Mouse (Mus musculus) olfactory bulb, adult 2 months (tissue): ENCODE results near the gene Gm43720. TPM values are rescaled to one million over a fixed set of nuclear protein-coding genes. Genes with fewer than 3 reads are reported as not detected.

ENCODE experiments used
- H3K27ac ChIP-seq: fragments of 200-500 bp; 2 replicates; pipeline ENCODE4 v1.5.1; 2012; ENCODE audit warnings: low read depth, low read length; ENCODE audit not compliant: insufficient read depth
- H3K4me1 ChIP-seq: fragments of 200-500 bp; 2 replicates; pipeline ENCODE4 v1.6.1; 2012; ENCODE audit warnings: low read length; ENCODE audit not compliant: control insufficient read depth, insufficient read depth
- H3K4me3 ChIP-seq: fragments of 200-500 bp; 2 replicates; pipeline ENCODE4 v1.5.1; 2012; ENCODE audit warnings: mild to moderate bottlenecking, low read depth, low read length, moderate library complexity; ENCODE audit not compliant: insufficient read depth
- CTCF ChIP-seq: fragments of 200-500 bp; IDR thresholded peaks from 2 replicates; pipeline ENCODE4 v1.5.1; 2012; ENCODE audit warnings: low read depth, mild to moderate bottlenecking, low read length, moderate library complexity; ENCODE audit not compliant: insufficient read depth
- POLR2A ChIP-seq: fragments of 200-500 bp; IDR thresholded peaks from 2 replicates; pipeline ENCODE4 v1.6.1; 2012; ENCODE audit warnings: mild to moderate bottlenecking, low read depth, low read length, moderate library complexity; ENCODE audit not compliant: insufficient read depth
- WGBS: fragments of 180-500 bp; shearing (Covaris S2); methylation state at CpG from one replicate; pipeline ENCODE4 v1.1.7; 2018; 5-methylcytosine and 5-hydroxymethylcytosine counted together
- polyA plus RNA-seq: library from polyadenylated mRNA; stranded (reverse); fragments of >200 nt; gene quantifications from 2 replicates; pipeline ENCODE4 v1.2.4, GENCODE M21; 2012; ENCODE audit warnings: low replicate concordance; ENCODE audit not compliant: missing spikeins, insufficient read depth, insufficient read length

Gene Gm43720
- not detected in 2 replicates for polyA plus RNA-seq

DNA sequence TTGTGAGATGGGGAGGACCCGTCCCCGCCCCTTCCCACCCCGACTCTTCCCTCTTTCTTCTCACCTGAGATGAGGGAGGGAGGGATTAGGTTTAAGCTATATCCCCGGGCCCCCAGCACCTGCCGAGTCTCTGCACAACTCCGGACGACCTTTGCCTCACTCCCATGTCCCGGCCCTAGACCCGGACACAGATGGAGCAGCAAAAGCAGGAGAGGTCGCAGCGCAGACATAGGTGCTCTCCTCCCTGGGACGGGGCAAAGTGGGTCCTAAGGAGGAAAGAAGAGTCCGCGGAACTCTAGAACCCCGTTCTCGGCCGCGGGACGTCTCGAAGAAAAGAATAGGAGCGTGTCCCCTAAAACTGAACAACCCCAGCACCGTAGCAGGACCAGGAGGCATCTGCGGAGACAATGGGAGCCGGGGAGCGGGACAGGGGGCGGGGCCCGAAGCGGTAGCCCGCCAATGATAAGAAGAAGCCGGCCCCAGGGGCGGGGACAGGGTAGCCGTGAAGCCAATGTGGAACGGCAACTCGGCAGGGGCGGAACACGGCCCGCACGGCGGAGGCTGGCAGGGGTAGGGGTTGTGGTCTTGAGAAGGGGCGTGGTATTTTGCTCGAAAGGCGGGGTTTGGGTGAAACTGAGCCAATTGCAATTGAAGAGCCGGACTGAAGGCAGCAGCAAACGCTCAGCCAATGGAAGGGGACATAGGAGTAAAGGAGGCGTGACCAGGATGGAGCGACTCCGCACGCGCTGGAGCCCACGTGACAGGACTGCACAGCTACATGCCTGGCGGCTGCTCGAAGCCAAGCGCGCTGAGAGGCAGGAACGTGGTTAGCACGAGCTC, at the start of gene Gm43720, which contains the start of the genes Gpc2 and Stag3:
TSS of gene Gm43720 (minus strand) at position 374 of the 840 bp plus-strand sequence.
TSS of gene Gpc2 (minus strand) at position 421 of the 840 bp plus-strand sequence.
TSS of gene Stag3 (plus strand) at position 656 of the 840 bp plus-strand sequence.
- WGBS, result under 1% methylated on average over 56 of the region's 56 CpGs
- TF ChIP-seq POLR2A, result no peak
- no peak for TF ChIP-seq CTCF
- Histone ChIP-seq H3K4me1 (peaks cover 16% of the 10 kb centered on the region), H3K27ac (no peak within 1 kb of the TSS), H3K4me3 (peak within 1 kb of the TSS; percentile 48)

- H3K4me1 ChIP-seq, result no peaks in the 10 kb centered on the region
- no peak overlapping the region for H3K4me3 ChIP-seq
- no peak overlapping the region for H3K27ac ChIP-seq
- TF ChIP-seq CTCF (no peak), POLR2A (no peak)
- WGBS, result 93% methylated on average over 3 of the region's 3 CpGs
Measured at GRCm38 (mm10) chr5:138312795-138313194, 33.0 kb upstream of the Gm43720 start.

GRCm38 (mm10) chr5:138299613-138300012, 19.9 kb upstream of the Gm43720 start:
- Histone ChIP-seq H3K27ac (no peak overlapping the region), H3K4me1 (no peaks in the 10 kb centered on the region), H3K4me3 (no peak overlapping the region)
- WGBS, result 95% methylated on average over 2 of the region's 2 CpGs
- no peak for TF ChIP-seq POLR2A
- no peak for TF ChIP-seq CTCF

- Histone ChIP-seq H3K27ac (no peak overlapping the region), H3K4me1 (no peaks in the 10 kb centered on the region), H3K4me3 (no peak overlapping the region)
- TF ChIP-seq POLR2A (no peak), CTCF (no peak)
Measured at GRCm38 (mm10) chr5:138294158-138294557, 14.4 kb upstream of the Gm43720 start.

DNA sequence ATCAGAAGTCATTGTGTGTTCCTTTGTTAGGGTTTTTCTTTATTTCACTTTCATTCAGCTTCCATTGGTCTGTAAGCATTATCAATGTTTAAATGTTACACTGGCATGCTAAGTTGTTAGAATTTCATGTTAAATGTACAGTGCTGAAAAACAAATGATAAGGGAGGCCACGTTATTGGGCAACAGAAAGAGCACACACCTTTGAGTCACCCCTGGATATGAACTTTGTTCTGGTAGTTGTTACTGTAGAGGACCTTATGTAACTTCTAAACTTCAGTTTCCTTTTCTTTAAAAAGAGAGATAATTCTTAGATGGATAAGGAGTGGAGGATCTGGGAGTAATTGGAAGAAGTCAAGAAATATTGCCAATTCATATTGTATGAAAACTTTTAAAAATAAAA, 11.9 kb upstream of the Gm43720 start:
- Histone ChIP-seq H3K4me3 (no peak overlapping the region), H3K27ac (no peak overlapping the region), H3K4me1 (no peaks in the 10 kb centered on the region)
- TF ChIP-seq CTCF, result no peak
- 86% methylated on average over 1 of the region's 1 CpGs for WGBS

DNA sequence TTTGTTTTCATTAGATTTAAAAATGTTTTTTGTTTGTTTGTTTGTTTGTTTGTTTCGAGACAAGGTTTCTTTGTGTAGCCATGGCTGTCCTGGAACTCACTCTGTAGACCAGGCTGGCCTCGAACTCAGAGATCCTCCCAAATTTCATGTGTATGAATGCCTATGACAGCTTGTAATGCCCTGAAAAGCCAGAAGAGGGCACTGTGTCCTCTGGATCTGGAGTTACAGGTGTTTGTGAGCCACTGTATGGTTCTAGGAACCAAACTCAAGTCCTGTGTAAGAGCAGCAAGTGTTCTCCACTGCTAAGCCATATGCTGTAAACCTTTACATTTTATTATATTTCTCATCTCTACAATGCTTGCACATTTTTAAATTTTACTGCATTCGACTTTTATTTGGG, 8.1 kb upstream of the Gm43720 start:
- Histone ChIP-seq H3K4me1 (no peaks in the 10 kb centered on the region), H3K4me3 (no peak overlapping the region), H3K27ac (no peak overlapping the region)
- no peak for TF ChIP-seq POLR2A
- no peak for TF ChIP-seq CTCF
- WGBS, result 79% methylated on average over 3 of the region's 3 CpGs

GRCm38 (mm10) chr5:138283540-138283939, 3.8 kb upstream of the Gm43720 start:
- WGBS, result 67% methylated on average over 1 of the region's 1 CpGs
- Histone ChIP-seq H3K4me3 (no peak overlapping the region), H3K4me1 (peaks cover 7% of the 10 kb centered on the region), H3K27ac (no peak overlapping the region)
- TF ChIP-seq CTCF (no peak), POLR2A (no peak)

- WGBS, result 88% methylated on average over 2 of the region's 2 CpGs
- H3K27ac ChIP-seq, result no peak overlapping the region
- TF ChIP-seq CTCF (no peak), POLR2A (no peak)
Measured at GRCm38 (mm10) chr5:138281798-138282197, 2.0 kb upstream of the Gm43720 start.

DNA sequence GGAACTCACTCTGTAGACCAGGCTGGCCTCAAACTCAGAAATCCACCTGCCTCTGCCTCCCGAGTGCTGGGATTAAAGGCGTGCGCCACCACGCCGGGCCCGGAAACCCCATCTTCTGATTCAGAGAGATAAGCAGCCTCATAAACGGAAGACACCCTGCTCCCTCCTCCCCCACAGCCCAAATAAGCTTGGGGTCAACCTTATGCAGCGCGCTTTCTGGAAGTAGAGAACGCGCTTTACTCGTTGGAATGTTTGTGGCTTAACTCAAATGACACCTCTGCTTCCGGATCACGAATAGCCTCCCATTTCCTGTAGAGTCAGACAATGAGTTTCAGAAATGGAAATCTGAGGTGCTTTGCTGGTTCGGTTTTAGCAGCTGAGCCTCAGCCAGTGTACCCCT, 1.1 kb upstream of the Gm43720 start:
- Histone ChIP-seq H3K27ac (no peak overlapping the region), H3K4me3 (no peak overlapping the region), H3K4me1 (peaks cover 8% of the 10 kb centered on the region)
- TF ChIP-seq POLR2A (no peak), CTCF (no peak)
- 95% methylated on average over 15 of the region's 15 CpGs for WGBS

More at GRCm38 (mm10) chr5:138281798-138282197, 2.0 kb upstream of the Gm43720 start:
- H3K4me3 ChIP-seq, result no peak overlapping the region
- H3K4me1 ChIP-seq, result peaks cover 7% of the 10 kb centered on the region
